Mouse (Mus musculus) thymus, adult 2 months (tissue): ENCODE measurements at regions not wholly inside any gene's neighbourhood (a gene's known extent, or its start where the extent isn't known, plus 50 kb on each side); places are given as distances from the start of the nearest gene placed in this dataset.

Experiments used
- CTCF ChIP-seq: fragments of 200-500 bp; IDR thresholded peaks from 2 replicates; pipeline ENCODE4 v1.5.1; 2012; ENCODE audit warnings: mild to moderate bottlenecking, control low read depth, low read length, moderate library complexity, borderline replicate concordance; ENCODE audit not compliant: control insufficient read depth, poor library complexity, insufficient read depth; ENCODE audit errors: extremely low read depth
- POLR2A ChIP-seq: fragments of 200-500 bp; IDR thresholded peaks from 2 replicates; pipeline ENCODE4 v1.6.1; 2012; ENCODE audit warnings: mild to moderate bottlenecking, low read length, control low read depth, moderate library complexity; ENCODE audit not compliant: control insufficient read depth, poor library complexity, insufficient read depth; ENCODE audit errors: extremely low read depth

DNA sequence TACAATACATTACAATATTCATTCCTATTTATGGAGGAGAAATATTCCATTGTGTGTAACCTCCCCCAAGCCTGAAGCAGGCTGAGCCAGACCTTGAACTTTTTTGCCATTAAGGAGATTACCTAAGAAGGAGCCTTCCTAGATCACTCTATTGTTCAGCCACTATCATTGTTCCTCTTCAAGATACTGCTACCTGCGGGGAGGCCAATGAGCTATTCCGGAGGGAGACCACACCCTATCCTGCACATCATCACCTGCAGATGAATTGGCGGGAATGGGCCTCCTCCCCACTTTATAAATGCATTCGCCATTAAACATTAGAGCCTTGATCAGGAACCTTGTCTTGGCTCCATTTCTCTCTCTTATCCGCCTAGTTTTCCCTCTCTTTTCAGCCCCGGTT, 197.6 kb upstream of the Tars start:
- TF ChIP-seq CTCF: no peak
- no peak for TF ChIP-seq POLR2A
